Mouse (Mus musculus) heart, adult 2 months (tissue): ENCODE data around the gene Wdr43.

ENCODE experiments used
- CTCF ChIP-seq: fragments of 200-600 bp; IDR thresholded peaks from 2 replicates; pipeline ENCODE4 v1.8.1; 2022; ENCODE audit warnings: antibody characterized with exemption, mild to moderate bottlenecking, moderate library complexity
- EP300 ChIP-seq: fragments of 200-500 bp; IDR thresholded peaks from 2 replicates; pipeline ENCODE4 v1.6.1; 2011; ENCODE audit warnings: low read depth, low read length, control low read depth; ENCODE audit not compliant: insufficient read depth
- POLR2A ChIP-seq: fragments of 200-500 bp; IDR thresholded peaks from 2 replicates; pipeline ENCODE4 v1.6.1; 2011; ENCODE audit warnings: mild to moderate bottlenecking, low read depth, low read length, control low read depth; ENCODE audit not compliant: insufficient read depth

- TF ChIP-seq POLR2A (no peak), CTCF (no peak), EP300 (no peak)
These were observed 2.3 kb downstream of the Wdr43 start for GRCm38 (mm10) chr17:71617974-71618373.
